ENCODE assay signal across 8 mouse cellular contexts in the genomic region with DNA sequence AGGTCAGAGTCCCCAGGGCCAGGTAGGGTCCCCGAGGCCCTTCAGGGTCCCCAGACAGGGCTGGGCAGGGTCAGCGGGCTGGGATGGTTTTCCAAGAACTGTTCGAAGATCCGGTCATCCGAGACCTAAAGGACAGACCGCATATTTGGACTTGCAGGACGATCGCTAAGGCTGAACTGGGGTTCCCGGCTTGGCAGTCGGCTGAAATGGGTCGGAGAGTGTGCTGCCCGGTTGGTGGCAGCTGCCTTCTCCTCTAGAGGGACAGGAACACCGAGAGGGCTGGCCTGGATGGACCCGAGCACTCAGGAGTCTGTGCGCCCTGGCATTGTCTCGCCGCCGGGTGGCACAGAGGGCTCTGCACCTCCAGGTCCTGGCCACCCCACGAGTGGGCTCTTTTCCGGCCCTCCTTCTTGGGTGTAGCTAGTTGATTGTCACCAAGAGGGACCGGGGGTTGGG. TPM values are rescaled to one million over a fixed set of nuclear protein-coding genes. Genes with fewer than 3 reads are reported as not detected.
DNase-seq lines count a peak whose midpoint lies in the region; ATAC-seq lines count a peak whose summit lies in the region.

No protein-coding gene starts in this region.

- peaks cover 25% of the 10 kb centered on the region for H3K4me1 ChIP-seq in embryonic facial prominence, embryonic 14.5 days (ENCODE audit: control insufficient read depth, insufficient read depth, low read length)
- peaks cover 34% of the 10 kb centered on the region for H3K4me1 ChIP-seq in heart, embryonic 11.5 days (ENCODE audit: control insufficient read depth, insufficient read depth, low read length)
- H3K4me1 ChIP-seq in kidney, embryonic 14.5 days (ENCODE audit: control insufficient read depth, insufficient read depth, low read length): peaks cover 28% of the 10 kb centered on the region
- H3K4me1 ChIP-seq in liver, embryonic 12.5 days: peaks cover 14% of the 10 kb centered on the region
- H3K4me1 ChIP-seq in stomach, embryonic 14.5 days (ENCODE audit: control insufficient read depth, insufficient read depth, low read length): peaks cover 20% of the 10 kb centered on the region; the same call in 1 of the 2 replicates

- DNase-seq in 3134 (ENCODE audit: extremely low read depth, insufficient read length, low spot score): peak; percentile 75
- peak; percentile 83 to 84 for DNase-seq in adrenal gland, postnatal 36 days
- no peak for DNase-seq in embryonic facial prominence, embryonic 14.5 days (ENCODE audit: low spot score)

- ATAC-seq in embryonic facial prominence, embryonic 14.5 days (ENCODE audit: low read depth): peak; percentile 27
- peak; percentile 59; the same call in 1 of the 2 replicates for ATAC-seq in heart, embryonic 11.5 days (replicated peaks; ENCODE audit: insufficient number of reproducible peaks, low FRiP score, low TSS enrichment)
- peak; percentile 46 for ATAC-seq in kidney, embryonic 14.5 days (ENCODE audit: low FRiP score, low TSS enrichment)
- no peak for ATAC-seq in liver, embryonic 12.5 days
- ATAC-seq in monocyte, adult 5-6 weeks (replicated peaks; ENCODE audit: insufficient number of reproducible peaks, low FRiP score, low TSS enrichment, poor library complexity, severe bottlenecking): 0 out of 2 replicates have a peak, but pooled peaks have one; percentile 19
- ATAC-seq in stomach, embryonic 14.5 days (ENCODE audit: insufficient number of reproducible peaks, insufficient read depth, low FRiP score, low read depth): peak; percentile 31; the same call in 1 of the 2 replicates

- H3K9ac ChIP-seq in embryonic facial prominence, embryonic 14.5 days (ENCODE audit: low read depth, low read length): peak overlapping the region; percentile 94
- H3K9ac ChIP-seq in heart, embryonic 11.5 days (ENCODE audit: low read depth, low read length): peak overlapping the region; percentile 98
- peak overlapping the region; percentile 87 for H3K9ac ChIP-seq in kidney, embryonic 14.5 days (ENCODE audit: low read depth, low read length)
- H3K9ac ChIP-seq in liver, embryonic 12.5 days: peak overlapping the region; percentile 50
- peak overlapping the region; percentile 93 for H3K9ac ChIP-seq in stomach, embryonic 14.5 days (replicated peaks; ENCODE audit: low read depth, low read length)

- no peaks in the 10 kb centered on the region for H3K9me3 ChIP-seq in embryonic facial prominence, embryonic 14.5 days (ENCODE audit: control insufficient read depth, low read length)
- no peaks in the 10 kb centered on the region for H3K9me3 ChIP-seq in heart, embryonic 11.5 days (replicated peaks; ENCODE audit: control insufficient read depth, low read length)
- H3K9me3 ChIP-seq in kidney, embryonic 14.5 days (ENCODE audit: control insufficient read depth, low read length): no peaks in the 10 kb centered on the region
- no peaks in the 10 kb centered on the region for H3K9me3 ChIP-seq in liver, embryonic 12.5 days (replicated peaks)
- H3K9me3 ChIP-seq in stomach, embryonic 14.5 days (ENCODE audit: control insufficient read depth, low read depth, low read length): no peaks in the 10 kb centered on the region

- 0% methylated on average over 15 of the region's 21 CpGs for WGBS in embryonic facial prominence, embryonic 14.5 days
- WGBS in heart, embryonic 11.5 days (ENCODE audit: insufficient replicate concordance): under 1% methylated on average over 21 of the region's 21 CpGs
- 0% methylated on average over 21 of the region's 21 CpGs for WGBS in kidney, embryonic 14.5 days
- 3% methylated on average over 21 of the region's 21 CpGs for WGBS in liver, embryonic 12.5 days (ENCODE audit: insufficient replicate concordance)
- WGBS in stomach, embryonic 14.5 days: under 1% methylated on average over 21 of the region's 21 CpGs

- H3K27ac ChIP-seq in embryonic facial prominence, embryonic 14.5 days (replicated peaks; ENCODE audit: low read depth, low read length): peak overlapping the region; percentile 68; the same call in 1 of the 2 replicates
- H3K27ac ChIP-seq in heart, embryonic 11.5 days (ENCODE audit: low read depth, low read length): peak overlapping the region; percentile 81
- H3K27ac ChIP-seq in kidney, embryonic 14.5 days (ENCODE audit: low read depth, low read length): peak overlapping the region; percentile 80; the same call in 1 of the 2 replicates
- H3K27ac ChIP-seq in liver, embryonic 12.5 days: no peak overlapping the region
- peak overlapping the region; percentile 58; the same call in 1 of the 2 replicates for H3K27ac ChIP-seq in stomach, embryonic 14.5 days (ENCODE audit: low read length)

- H3K4me2 ChIP-seq in embryonic facial prominence, embryonic 14.5 days (ENCODE audit: low read depth, low read length): peak overlapping the region; percentile 71
- peak overlapping the region; percentile 97 for H3K4me2 ChIP-seq in heart, embryonic 11.5 days
- H3K4me2 ChIP-seq in kidney, embryonic 14.5 days (replicated peaks; ENCODE audit: low read depth, low read length): peak overlapping the region; percentile 96
- H3K4me2 ChIP-seq in liver, embryonic 12.5 days: peak overlapping the region; percentile 75
- H3K4me2 ChIP-seq in stomach, embryonic 14.5 days (replicated peaks; ENCODE audit: low read depth, low read length): peak overlapping the region; percentile 93

- peak overlapping the region; percentile 87 for H3K4me3 ChIP-seq in embryonic facial prominence, embryonic 14.5 days (ENCODE audit: low read depth, low read length)
- H3K4me3 ChIP-seq in heart, embryonic 11.5 days (ENCODE audit: low read depth, low read length): peak overlapping the region; percentile 90
- peak overlapping the region; percentile 75 for H3K4me3 ChIP-seq in kidney, embryonic 14.5 days (ENCODE audit: low read length)
- H3K4me3 ChIP-seq in liver, embryonic 12.5 days: peak overlapping the region; percentile 56
- peak overlapping the region; percentile 88 for H3K4me3 ChIP-seq in stomach, embryonic 14.5 days (ENCODE audit: low read depth, low read length)

- no peaks in the 10 kb centered on the region for H3K27me3 ChIP-seq in embryonic facial prominence, embryonic 14.5 days (replicated peaks; ENCODE audit: control insufficient read depth, insufficient read depth, low read length)
- no peaks in the 10 kb centered on the region for H3K27me3 ChIP-seq in heart, embryonic 11.5 days (ENCODE audit: control insufficient read depth, insufficient read depth, low read length)
- H3K27me3 ChIP-seq in kidney, embryonic 14.5 days (ENCODE audit: control insufficient read depth, insufficient read depth, low read length): no peaks in the 10 kb centered on the region
- H3K27me3 ChIP-seq in liver, embryonic 12.5 days (replicated peaks): peaks cover 52% of the 10 kb centered on the region
- no peaks in the 10 kb centered on the region for H3K27me3 ChIP-seq in stomach, embryonic 14.5 days (ENCODE audit: control insufficient read depth, insufficient read depth, low read length)

- H3K36me3 ChIP-seq in embryonic facial prominence, embryonic 14.5 days (ENCODE audit: control insufficient read depth, insufficient read depth, low read length): no peaks in the 10 kb centered on the region
- H3K36me3 ChIP-seq in heart, embryonic 11.5 days (ENCODE audit: control insufficient read depth, insufficient read depth, low read length): no peaks in the 10 kb centered on the region
- H3K36me3 ChIP-seq in kidney, embryonic 14.5 days (ENCODE audit: control insufficient read depth, insufficient read depth, low read length): no peaks in the 10 kb centered on the region
- H3K36me3 ChIP-seq in liver, embryonic 12.5 days: no peaks in the 10 kb centered on the region
- H3K36me3 ChIP-seq in stomach, embryonic 14.5 days (ENCODE audit: control insufficient read depth, insufficient read depth, low read length): no peaks in the 10 kb centered on the region

RNA-seq across cellular contexts. Expression of a gene that starts 0.7 kb away (rescaled TPM):
- 10 to 100 TPM; 21.1 to 25.9 TPM for total RNA-seq in adrenal gland, postnatal 36 days (2021)
- polyA plus RNA-seq in embryonic facial prominence, embryonic 14.5 days (2014; fragmentation: Nextera tagmentation; extraction: Ambion mirVana): 24.7 and 28.0 TPM in 2 replicates
- polyA plus RNA-seq in heart, embryonic 11.5 days (2014; fragmentation: Nextera tagmentation; extraction: Ambion mirVana): 19.9 and 24.8 TPM in 2 replicates
- 16.8 and 23.6 TPM in 2 replicates for polyA plus RNA-seq in kidney, embryonic 14.5 days (2014; fragmentation: Nextera tagmentation; extraction: Ambion mirVana)
- polyA plus RNA-seq in liver, embryonic 12.5 days (2016; fragmentation: Nextera tagmentation; extraction: Ambion mirVana): 2.6 and 2.7 TPM in 2 replicates
- 0.86 to 1.9 TPM (median 1.3 TPM) in 3 replicates for total RNA-seq in monocyte, adult 5-6 weeks (2017)
- 21.3 and 22.8 TPM in 2 replicates for polyA plus RNA-seq in stomach, embryonic 14.5 days (2014; fragmentation: Nextera tagmentation; extraction: Ambion mirVana)
